Mouse (Mus musculus) stomach, postnatal 0 days (tissue): ENCODE measurements around the gene Fam122c.
A peak's percentile ranks its signal among the peaks of the same experiment; 100 is the strongest.

Experiments used
- CTCF ChIP-seq: IDR thresholded peaks from 2 replicates; pipeline ENCODE4 v1.5.1; 2016; ENCODE audit warnings: antibody characterized with exemption, low read depth, mild to moderate bottlenecking, moderate library complexity
- EP300 ChIP-seq: optimal IDR thresholded peaks from 2 replicates; pipeline ENCODE3; 2016; ENCODE audit warnings: antibody characterized with exemption

- peak; percentile 58 for TF ChIP-seq CTCF
- TF ChIP-seq EP300: no peak
Observed at GRCm38 (mm10) chrX:53337355-53337754, 64.1 kb downstream of the Fam122c start.
